Mouse (Mus musculus) gonadal fat pad, adult 2 months (tissue): Measurements from ENCODE around the gene Fas. TPM values are rescaled to one million over a fixed set of nuclear protein-coding genes. Genes with fewer than 3 reads are reported as not detected.

Experiments
- DNase-seq: peaks from one replicate; pipeline ENCODE4 v3.0.0-alpha.2; 2012; ENCODE audit warnings: low read depth
- polyA plus RNA-seq: library from polyadenylated mRNA; depleted of rRNA; stranded (reverse); fragments of >200 nt; gene quantifications from 2 replicates; pipeline ENCODE4 v1.2.3, GENCODE M21; 2012; rRNA removed

Gene Fas
- polyA plus RNA-seq, 1 experiment = 10.9 TPM

DNA sequence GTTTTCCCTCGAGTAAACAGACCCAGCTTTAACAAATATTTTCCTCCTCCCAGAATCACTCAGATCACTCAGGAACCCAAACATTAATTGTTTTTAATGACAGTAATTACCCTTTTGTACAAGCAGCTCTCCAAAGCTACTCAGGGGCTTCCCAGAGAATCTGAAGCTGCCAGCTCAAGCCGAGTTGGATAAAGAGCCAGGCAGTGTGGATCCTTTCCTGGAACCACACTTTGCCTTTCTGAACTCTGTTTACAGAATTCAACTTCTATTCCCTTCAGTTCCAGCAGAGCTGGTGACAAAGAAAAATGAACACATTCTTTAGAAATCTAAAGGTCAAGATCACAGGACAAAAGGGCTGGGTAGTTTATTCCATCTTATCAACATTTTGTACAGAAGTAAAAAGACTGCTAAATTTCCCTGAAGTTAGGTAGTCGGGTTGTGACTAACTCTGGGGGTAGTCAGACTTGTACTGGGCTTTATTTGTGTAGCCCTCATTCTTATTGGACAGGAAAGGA is 62.9 kb downstream of the Fas start:
- DNase-seq = no peak

DNA sequence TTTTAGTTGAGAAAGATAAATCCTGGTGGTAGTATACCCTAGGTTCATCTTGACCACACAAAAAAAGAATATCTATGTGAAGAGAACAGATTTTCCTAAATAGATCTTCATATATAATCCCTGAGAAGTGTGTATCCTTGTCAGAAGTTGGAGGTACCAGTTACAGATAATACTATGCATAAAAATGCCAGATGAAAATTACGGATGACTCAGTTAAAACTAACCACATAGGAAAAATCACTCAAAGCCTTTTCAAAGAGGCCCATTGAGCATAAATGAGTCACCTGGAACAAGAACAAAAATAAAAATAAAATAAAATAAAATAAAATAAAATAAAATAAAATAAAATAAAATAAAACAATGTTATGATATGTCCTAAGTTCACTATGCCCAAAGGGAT is 72.2 kb downstream of the Fas start:
- no peak for DNase-seq

DNA sequence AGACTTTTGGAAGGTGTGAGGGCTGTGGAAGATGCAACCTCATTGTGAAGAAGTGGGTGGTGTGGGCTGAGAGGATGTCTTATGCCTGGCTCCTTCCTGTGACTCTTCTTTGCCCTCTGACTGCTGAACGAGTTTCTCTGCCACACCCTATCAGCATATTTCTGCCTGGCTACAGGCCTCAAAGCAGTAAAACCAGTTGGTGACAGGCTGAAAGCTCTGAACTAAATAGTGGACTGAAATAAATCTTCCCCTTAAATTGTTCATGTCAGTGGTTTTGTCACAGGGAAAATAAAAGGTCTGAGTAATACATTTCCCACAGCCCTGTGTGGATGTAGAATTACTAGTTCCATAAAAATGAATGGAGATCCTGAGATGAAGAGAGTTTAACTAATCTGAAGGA is 79.1 kb downstream of the Fas start:
- DNase-seq = peak; percentile 24

DNA sequence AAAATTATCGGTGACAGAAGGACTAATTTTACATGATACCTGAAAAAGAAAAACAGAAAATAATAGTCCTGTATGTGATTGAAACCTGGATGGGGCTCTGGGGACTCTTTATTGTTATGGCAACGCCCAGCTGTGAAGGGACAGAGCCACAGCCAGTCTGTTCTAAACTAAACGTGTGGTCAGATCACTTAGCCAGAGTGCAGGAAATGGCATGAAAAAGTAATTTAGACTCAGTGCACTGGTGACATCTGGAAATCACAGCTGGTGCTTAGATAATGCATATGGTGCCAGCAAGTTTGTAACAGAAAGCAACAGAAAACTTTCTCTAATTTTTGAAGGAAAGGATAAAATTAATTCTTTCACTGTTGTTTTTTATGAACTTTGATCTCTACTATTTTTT is 79.9 kb downstream of the Fas start:
- no peak for DNase-seq

Other genes starting within 250 kb of the Fas start
- gene Lipn, start 223.3 kb upstream of the Fas start, polyA plus RNA-seq = not detected in 2 replicates
- not detected in 2 replicates for gene Lipm, start 189.7 kb upstream of the Fas start, polyA plus RNA-seq
- 2.5 and 2.8 TPM in 2 replicates for gene Ankrd22, start 124.6 kb upstream of the Fas start, polyA plus RNA-seq
- 4.2 and 5.0 TPM in 2 replicates for gene Stambpl1, start 98.4 kb upstream of the Fas start, polyA plus RNA-seq
- 1,153 and 1,418 TPM in 2 replicates for gene Acta2, start 35.1 kb upstream of the Fas start, polyA plus RNA-seq
- 34.9 and 119 TPM in 2 replicates for gene Ch25h, start 184.5 kb downstream of the Fas start, polyA plus RNA-seq
- 25.4 and 31.3 TPM in 2 replicates for gene Lipa, start 236.8 kb downstream of the Fas start, polyA plus RNA-seq